Mouse (Mus musculus): ENCODE data around the gene Rnf215. TPM values are rescaled to one million over a fixed set of nuclear protein-coding genes. Genes with fewer than 3 reads are reported as not detected.
A peak's percentile ranks its signal among the peaks of the same experiment; 100 is the strongest.
"Not testable (repeated sequence)": the region's sequence is repeated elsewhere in the genome, so short reads cannot be mapped to it uniquely, and the experiment has no call there.

Gene Rnf215
- polyA plus RNA-seq, 1 experiment from 2014 or later, result 43.0 TPM

DNA sequence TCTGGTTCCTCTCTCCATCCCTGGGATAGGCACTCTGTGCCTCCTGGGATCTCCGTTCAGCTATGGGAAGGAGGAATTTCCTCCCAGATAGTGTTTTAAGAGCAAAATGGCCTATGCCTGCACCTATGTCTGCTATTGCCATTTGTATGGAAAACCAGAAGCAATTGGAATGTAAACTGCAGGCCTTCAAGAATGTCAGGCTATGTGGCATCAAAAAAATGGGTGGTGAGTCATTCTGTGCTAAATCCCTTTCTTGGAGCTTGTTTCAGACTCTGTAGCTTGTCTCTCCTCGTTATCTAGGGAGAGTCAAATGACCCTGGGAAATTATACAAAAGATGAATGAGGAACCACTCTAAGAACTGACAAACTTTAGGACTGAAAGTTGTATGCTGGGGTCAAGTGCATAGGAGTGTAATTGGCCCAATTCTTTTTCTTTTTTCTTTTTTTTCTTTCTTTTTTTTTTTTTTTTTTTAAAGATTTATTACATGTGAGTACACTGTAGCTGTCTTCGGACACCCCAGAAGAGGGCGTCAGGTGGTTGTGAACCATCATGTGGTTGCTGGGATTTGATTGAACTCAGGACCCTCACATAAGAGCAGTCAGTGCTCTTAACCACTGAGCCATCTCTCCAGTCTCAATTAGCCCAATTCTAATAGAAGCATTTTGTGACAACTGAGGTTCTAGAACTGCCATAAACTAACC is 49.4 kb downstream of the Rnf215 start:
- WGBS, result 77% methylated on average over 4 of the region's 4 CpGs
- H3K4me2 ChIP-seq (replicated peaks), result no peak overlapping the region
- no peak overlapping the region for H3K9ac ChIP-seq
- H3K27me3 ChIP-seq, result no peaks in the 10 kb centered on the region
- no peak for ATAC-seq (ENCODE audit: insufficient number of reproducible peaks, insufficient read depth, low FRiP score, low TSS enrichment)
- H3K9me3 ChIP-seq, result no peaks in the 10 kb centered on the region
- H3K4me3 ChIP-seq, result no peak overlapping the region
- H3K4me1 ChIP-seq, result peaks cover 8% of the 10 kb centered on the region; the same call in 1 of the 2 replicates
- peaks cover 38% of the 10 kb centered on the region for H3K36me3 ChIP-seq
- no peak overlapping the region for H3K27ac ChIP-seq

DNA sequence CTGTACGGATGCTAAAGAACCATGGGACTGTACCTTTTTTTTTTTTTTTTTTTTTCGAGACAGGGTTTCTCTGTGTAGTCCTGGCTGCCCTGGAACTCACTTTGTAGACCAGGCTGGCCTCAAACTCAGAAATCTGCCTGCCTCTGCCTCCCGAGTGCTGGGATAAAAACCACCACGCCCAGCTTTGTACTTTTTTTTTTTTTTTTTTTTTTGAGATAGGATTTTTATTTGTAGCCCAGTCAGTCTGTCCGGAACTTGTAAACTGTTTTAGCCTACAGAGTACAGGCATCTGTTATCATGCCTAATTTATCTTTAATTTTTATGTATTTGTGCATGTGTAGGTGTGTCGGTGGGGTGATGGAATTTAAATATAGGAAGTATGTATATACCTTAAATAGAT is 50.5 kb downstream of the Rnf215 start:
- H3K4me3 ChIP-seq; H3K9me3 ChIP-seq; H3K27ac ChIP-seq; ATAC-seq (ENCODE audit: insufficient number of reproducible peaks, insufficient read depth, low FRiP score, low TSS enrichment); H3K9ac ChIP-seq; H3K27me3 ChIP-seq; H3K4me2 ChIP-seq (replicated peaks): not testable (repeated sequence)
- WGBS, result 89% methylated on average over 6 of the region's 6 CpGs
- H3K36me3 ChIP-seq, result peaks cover 27% of the 10 kb centered on the region
- peaks cover 11% of the 10 kb centered on the region for H3K4me1 ChIP-seq

DNA sequence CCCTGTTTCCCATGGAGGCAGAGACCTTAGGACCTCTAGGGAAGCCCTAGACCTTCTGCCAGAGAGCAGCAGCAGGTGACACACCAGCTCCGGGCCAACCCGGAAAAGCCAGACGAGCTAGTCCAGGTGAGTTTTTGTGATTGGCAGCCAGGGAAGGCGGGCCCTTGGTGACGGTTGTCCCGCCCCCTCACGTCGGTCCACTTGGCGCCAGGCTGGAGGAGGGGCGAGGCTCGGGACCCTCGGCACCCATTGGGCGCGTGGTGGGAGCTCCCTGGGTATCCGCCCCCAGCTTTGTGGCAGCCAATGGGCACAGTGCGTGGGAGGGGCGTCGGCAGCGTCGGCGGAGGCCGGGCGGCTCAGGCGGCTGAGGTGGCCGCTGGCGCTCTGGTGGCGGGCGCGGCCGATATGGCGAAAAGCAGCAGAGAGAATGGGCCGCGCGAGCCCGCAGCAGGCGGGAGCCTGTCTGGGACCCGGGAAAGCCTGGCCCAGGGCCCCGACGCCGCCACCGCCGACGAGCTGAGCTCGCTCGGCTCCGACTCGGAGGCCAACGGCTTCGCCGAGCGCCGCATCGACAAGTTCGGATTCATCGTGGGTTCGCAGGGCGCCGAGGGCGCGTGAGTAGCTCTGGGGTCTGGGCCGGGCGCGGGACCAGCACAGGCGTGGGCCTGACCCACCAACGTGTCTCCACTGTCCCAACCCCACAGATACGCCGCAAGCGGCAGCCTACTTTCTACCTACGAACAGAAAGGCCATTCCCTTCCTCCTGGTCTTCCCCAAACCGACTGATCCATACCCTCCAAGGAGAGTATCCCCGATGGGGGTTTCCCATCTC is 51.7 kb downstream of the Rnf215 start, which contains the start of gene Tbc1d10a:
TSS of gene Tbc1d10a (plus strand) at position 304 of the 832 bp plus-strand sequence.
- Histone ChIP-seq H3K9ac (peak within 1 kb of the TSS; percentile 87), H3K27ac (peak within 1 kb of the TSS; percentile 65; the same call in 1 of the 2 replicates), H3K4me1 (peaks cover 22% of the 10 kb centered on the region), H3K4me3 (peak within 1 kb of the TSS; percentile 85), H3K4me2 (replicated peaks) (peak within 1 kb of the TSS; percentile 85), H3K27me3 (no peaks in the 10 kb centered on the region), H3K9me3 (no peaks in the 10 kb centered on the region), H3K36me3 (peaks cover 15% of the 10 kb centered on the region)
- WGBS, result under 1% methylated on average over 56 of the region's 71 CpGs
- ATAC-seq (ENCODE audit: insufficient number of reproducible peaks, insufficient read depth, low FRiP score, low TSS enrichment), result peak; percentile 97

DNA sequence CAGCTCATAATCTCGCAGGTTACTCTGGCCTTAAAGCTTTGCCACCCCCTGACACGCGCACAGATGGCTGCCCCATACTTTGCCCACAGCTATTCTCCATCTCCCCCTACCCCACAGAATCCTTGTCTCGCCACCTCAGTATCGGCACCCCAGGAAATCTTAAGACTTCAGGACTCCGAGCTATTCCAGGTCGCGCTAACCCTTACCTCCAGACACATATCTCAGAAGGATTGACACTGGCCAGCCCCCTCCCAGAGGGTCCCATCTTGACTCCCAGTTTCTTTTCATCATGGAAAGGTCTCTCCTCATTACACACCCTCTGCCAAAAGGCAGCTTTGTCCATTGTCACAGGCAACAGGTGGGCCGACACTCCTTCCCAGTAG is 52.3 kb downstream of the Rnf215 start:
- peak overlapping the region; percentile 87 for H3K9ac ChIP-seq
- H3K4me3 ChIP-seq, result peak overlapping the region; percentile 85
- peaks cover 10% of the 10 kb centered on the region for H3K36me3 ChIP-seq
- 17% methylated on average over 9 of the region's 9 CpGs for WGBS
- H3K9me3 ChIP-seq, result no peaks in the 10 kb centered on the region
- 0 out of 2 replicates have a peak, but pooled peaks have one; percentile 2 for ATAC-seq (ENCODE audit: insufficient number of reproducible peaks, insufficient read depth, low FRiP score, low TSS enrichment)
- peak overlapping the region; percentile 85 for H3K4me2 ChIP-seq (replicated peaks)
- H3K27ac ChIP-seq, result no peak overlapping the region
- H3K27me3 ChIP-seq, result no peaks in the 10 kb centered on the region
- H3K4me1 ChIP-seq, result peaks cover 27% of the 10 kb centered on the region

DNA sequence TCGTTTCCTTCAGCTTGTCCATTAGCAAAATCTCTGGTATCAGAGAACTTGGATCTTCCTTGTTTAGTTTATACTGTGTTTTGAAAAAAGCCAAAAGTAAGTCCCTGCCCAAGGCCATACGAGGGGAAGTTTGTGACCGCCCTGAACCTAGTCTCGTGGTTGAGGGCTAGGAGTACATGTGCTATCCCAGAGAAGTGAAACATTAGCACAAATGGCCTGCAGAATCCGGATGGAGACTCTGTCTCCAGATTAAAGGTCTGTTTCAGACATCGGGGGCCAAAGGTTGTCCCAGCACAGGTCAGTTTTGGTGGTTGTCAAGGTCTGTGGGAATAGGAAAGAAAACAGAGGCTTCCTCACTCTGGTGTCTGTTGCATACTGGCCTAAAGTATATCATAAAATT is 54.2 kb downstream of the Rnf215 start:
- Histone ChIP-seq H3K27ac (no peak overlapping the region), H3K36me3 (no peaks in the 10 kb centered on the region), H3K9ac (no peak overlapping the region), H3K4me3 (no peak overlapping the region), H3K9me3 (no peaks in the 10 kb centered on the region), H3K27me3 (no peaks in the 10 kb centered on the region), H3K4me2 (replicated peaks) (no peak overlapping the region), H3K4me1 (peaks cover 33% of the 10 kb centered on the region)
- 85% methylated on average over 6 of the region's 6 CpGs for WGBS
- ATAC-seq (ENCODE audit: insufficient number of reproducible peaks, insufficient read depth, low FRiP score, low TSS enrichment), result no peak

DNA sequence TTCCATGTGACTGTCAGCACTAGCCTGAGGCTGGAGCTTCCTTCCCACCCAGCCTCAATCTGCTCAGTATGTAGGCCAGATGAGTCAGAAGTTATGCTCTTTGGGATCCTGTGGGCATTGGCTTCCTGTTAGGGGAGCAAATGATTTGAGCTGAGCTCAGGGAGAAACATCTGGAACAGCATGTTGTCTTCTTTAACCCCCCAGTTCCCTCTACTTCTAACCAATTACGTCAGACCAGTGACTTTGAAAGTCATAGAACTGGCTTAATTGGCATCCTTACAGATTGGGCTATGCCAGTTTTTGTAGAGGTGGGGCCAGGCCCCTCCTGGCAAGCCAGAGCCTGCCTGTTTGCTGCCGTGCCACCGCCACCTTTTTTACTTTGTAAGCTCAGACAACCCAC is 55.7 kb downstream of the Rnf215 start:
- peaks cover 33% of the 10 kb centered on the region for H3K4me1 ChIP-seq
- H3K4me3 ChIP-seq, result no peak overlapping the region
- H3K27me3 ChIP-seq, result no peaks in the 10 kb centered on the region
- H3K36me3 ChIP-seq, result no peaks in the 10 kb centered on the region
- no peaks in the 10 kb centered on the region for H3K9me3 ChIP-seq
- H3K9ac ChIP-seq, result no peak overlapping the region
- no peak overlapping the region for H3K27ac ChIP-seq
- no peak overlapping the region for H3K4me2 ChIP-seq (replicated peaks)
- ATAC-seq (ENCODE audit: insufficient number of reproducible peaks, insufficient read depth, low FRiP score, low TSS enrichment), result no peak
- WGBS, result 64% methylated on average over 3 of the region's 3 CpGs

Small RNA genes lying within 50 kb of the gene (microRNA-seq; reads per million reads assigned to microRNA genes)
- 6.0 reads per million, percentile 21 among the genes with 10 or more reads in this experiment for gene Mir3060

Other genes starting within 250 kb of the Rnf215 start
- gene 4921536K21Rik, start 240.1 kb upstream of the Rnf215 start, polyA plus RNA-seq (2016; fragmentation: Nextera tagmentation; extraction: Ambion mirVana), result 0.14 and 0.33 TPM in 2 replicates
- gene Dusp18, start 240.0 kb upstream of the Rnf215 start, polyA plus RNA-seq (2016; fragmentation: Nextera tagmentation; extraction: Ambion mirVana), result 12.7 and 14.7 TPM in 2 replicates
- gene Slc35e4, start 220.5 kb upstream of the Rnf215 start, polyA plus RNA-seq (2016; fragmentation: Nextera tagmentation; extraction: Ambion mirVana), result 5.1 and 5.2 TPM in 2 replicates
- 34.6 and 36.1 TPM in 2 replicates for gene Tcn2, start 203.0 kb upstream of the Rnf215 start, polyA plus RNA-seq (2016; fragmentation: Nextera tagmentation; extraction: Ambion mirVana)
- 79.1 and 82.2 TPM in 2 replicates for gene Pes1, start 171.2 kb upstream of the Rnf215 start, polyA plus RNA-seq (2016; fragmentation: Nextera tagmentation; extraction: Ambion mirVana)
- 0.18 and 0.25 TPM in 2 replicates for gene 4930556J24Rik, start 158.4 kb upstream of the Rnf215 start, polyA plus RNA-seq (2016; fragmentation: Nextera tagmentation; extraction: Ambion mirVana)
- 2.2 and 2.4 TPM in 2 replicates for gene Gal3st1, start 151.6 kb upstream of the Rnf215 start, polyA plus RNA-seq (2016; fragmentation: Nextera tagmentation; extraction: Ambion mirVana)
- gene Sec14l4, start 103.7 kb upstream of the Rnf215 start, polyA plus RNA-seq (2016; fragmentation: Nextera tagmentation; extraction: Ambion mirVana), result 0.23 TPM in 1 of 2 replicates, not detected in the other
- gene Sec14l3, start 70.4 kb upstream of the Rnf215 start, polyA plus RNA-seq (2016; fragmentation: Nextera tagmentation; extraction: Ambion mirVana), result not detected in 2 replicates
- gene Mtfp1, start 39.8 kb upstream of the Rnf215 start, polyA plus RNA-seq (2016; fragmentation: Nextera tagmentation; extraction: Ambion mirVana), result 7.6 and 7.7 TPM in 2 replicates
- gene Sec14l2, start 11.8 kb upstream of the Rnf215 start, polyA plus RNA-seq (2016; fragmentation: Nextera tagmentation; extraction: Ambion mirVana), result 2.0 and 2.4 TPM in 2 replicates
- 9.3 and 10.7 TPM in 2 replicates for gene Ccdc157, start 25.1 kb downstream of the Rnf215 start, polyA plus RNA-seq (2016; fragmentation: Nextera tagmentation; extraction: Ambion mirVana)
- gene Sf3a1, start 25.1 kb downstream of the Rnf215 start, polyA plus RNA-seq (2016; fragmentation: Nextera tagmentation; extraction: Ambion mirVana), result 70.0 and 73.9 TPM in 2 replicates
- gene Tbc1d10a, start 51.6 kb downstream of the Rnf215 start, polyA plus RNA-seq (2016; fragmentation: Nextera tagmentation; extraction: Ambion mirVana), result 34.7 and 39.2 TPM in 2 replicates
- gene Castor1, start 83.0 kb downstream of the Rnf215 start, polyA plus RNA-seq (2016; fragmentation: Nextera tagmentation; extraction: Ambion mirVana), result 3.0 and 3.6 TPM in 2 replicates
- not detected in 2 replicates for gene Osm, start 101.2 kb downstream of the Rnf215 start, polyA plus RNA-seq (2016; fragmentation: Nextera tagmentation; extraction: Ambion mirVana)
- gene Lif, start 122.4 kb downstream of the Rnf215 start, polyA plus RNA-seq (2016; fragmentation: Nextera tagmentation; extraction: Ambion mirVana), result 0.06 and 0.09 TPM in 2 replicates